Mouse (Mus musculus) ES-E14 (cell line): Measurements from ENCODE around the gene Ankrd42.

ENCODE experiments used
- CHD2 ChIP-seq: IDR thresholded peaks from 2 replicates; pipeline ENCODE4 v1.6.1; 2014; ENCODE audit warnings: mild to moderate bottlenecking, low read depth, low read length, inconsistent platforms
- HCFC1 ChIP-seq: IDR thresholded peaks from 2 replicates; pipeline ENCODE4 v1.6.1; 2012; ENCODE audit warnings: low read length, inconsistent platforms, borderline replicate concordance; ENCODE audit not compliant: insufficient read depth
- MAFK ChIP-seq: IDR thresholded peaks from 2 replicates; pipeline ENCODE4 v1.6.1; 2014; ENCODE audit warnings: mild to moderate bottlenecking, low read depth, low read length, inconsistent platforms; ENCODE audit not compliant: insufficient read depth
- ZC3H11A ChIP-seq: IDR thresholded peaks from 2 replicates; pipeline ENCODE4 v1.6.1; 2012; ENCODE audit warnings: low read depth, mild to moderate bottlenecking, inconsistent platforms, low read length, borderline replicate concordance
- ZNF384 ChIP-seq: IDR thresholded peaks from 2 replicates; pipeline ENCODE4 v1.6.1; 2012; ENCODE audit warnings: low read depth, low read length, inconsistent platforms

- TF ChIP-seq CHD2 (no peak), MAFK (no peak), ZNF384 (no peak), ZC3H11A (no peak), HCFC1 (no peak)
Measured at GRCm38 (mm10) chr7:92532351-92533036, 104.4 kb downstream of the Ankrd42 start.
